Mouse (Mus musculus) c-Kit-negative CD71-positive TER-119-positive erythroid progenitor cells, embryonic 14.5 days (primary cell): ENCODE results near the gene Tmem190.
"Not testable (repeated sequence)": the region's sequence is repeated elsewhere in the genome, so short reads cannot be mapped to it uniquely, and the experiment has no call there.

Experiments used
- DNase-seq: peaks from one replicate; pipeline ENCODE4 v3.0.0-alpha.2; 2013; ENCODE audit warnings: low read depth, low spot score

Tmem190 gene

DNA sequence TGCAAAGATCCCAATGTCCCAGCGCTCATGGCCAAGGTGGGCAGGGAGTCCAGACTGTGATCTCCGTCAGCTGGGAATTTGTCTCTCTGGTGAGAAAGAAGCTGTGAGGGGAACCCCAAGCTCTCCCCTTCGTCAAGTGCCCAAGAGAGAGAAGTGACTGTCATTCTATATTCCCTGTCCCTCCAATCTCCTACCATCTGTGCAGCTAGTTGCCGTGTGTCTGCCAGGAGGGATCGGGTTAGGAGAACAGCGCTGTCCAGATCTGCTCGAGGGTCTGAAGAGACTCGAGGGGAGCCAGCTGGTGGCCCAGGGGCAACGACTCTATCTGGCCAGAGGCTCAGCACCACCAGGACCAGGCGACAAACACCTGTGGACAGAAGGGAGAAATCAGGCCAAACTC, 6.6 kb upstream of the Tmem190 start:
- no peak for DNase-seq

GRCm38 (mm10) chr7:4776861-4777830, 5.6 kb upstream of the Tmem190 start:
- DNase-seq = no peak

DNA sequence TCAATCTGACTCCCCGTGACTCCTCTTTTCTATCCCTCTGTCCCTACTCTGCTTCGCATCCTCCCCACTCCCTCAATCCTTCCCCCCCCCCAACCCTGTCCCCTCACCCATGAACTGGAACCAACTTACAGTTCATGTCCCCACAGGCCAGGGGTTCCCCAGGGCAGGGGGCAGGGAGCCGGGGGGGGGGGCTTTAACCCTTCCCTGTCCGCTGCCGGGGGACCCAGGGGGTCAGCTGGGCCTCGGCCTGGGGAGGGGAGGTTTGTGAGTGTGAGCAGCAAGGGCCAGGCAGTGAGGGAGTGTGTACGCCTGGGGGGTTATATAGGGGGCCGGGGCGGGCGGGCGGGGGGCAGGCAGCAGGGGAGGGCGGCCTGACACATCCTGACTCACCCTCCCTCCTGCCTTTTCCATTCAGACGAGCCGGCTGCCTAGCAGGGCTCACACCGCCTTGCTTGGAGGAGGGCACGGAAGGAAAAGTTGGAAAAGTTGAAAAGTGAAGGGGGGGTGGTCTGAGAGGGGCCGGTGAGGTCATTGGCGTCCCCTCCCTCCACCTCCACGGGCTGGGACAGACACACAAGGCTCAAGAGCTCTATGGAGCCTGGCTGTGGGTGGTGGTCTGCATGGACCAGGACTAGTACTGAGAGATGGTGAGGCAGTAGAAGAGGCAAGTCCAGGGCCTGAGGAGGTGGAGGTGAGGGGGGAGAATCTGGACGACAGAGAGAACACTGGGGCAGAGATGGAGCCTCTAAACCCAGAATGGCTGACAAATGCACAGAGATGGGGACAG, 4.7 kb upstream of the Tmem190 start:
- no peak for DNase-seq

DNA sequence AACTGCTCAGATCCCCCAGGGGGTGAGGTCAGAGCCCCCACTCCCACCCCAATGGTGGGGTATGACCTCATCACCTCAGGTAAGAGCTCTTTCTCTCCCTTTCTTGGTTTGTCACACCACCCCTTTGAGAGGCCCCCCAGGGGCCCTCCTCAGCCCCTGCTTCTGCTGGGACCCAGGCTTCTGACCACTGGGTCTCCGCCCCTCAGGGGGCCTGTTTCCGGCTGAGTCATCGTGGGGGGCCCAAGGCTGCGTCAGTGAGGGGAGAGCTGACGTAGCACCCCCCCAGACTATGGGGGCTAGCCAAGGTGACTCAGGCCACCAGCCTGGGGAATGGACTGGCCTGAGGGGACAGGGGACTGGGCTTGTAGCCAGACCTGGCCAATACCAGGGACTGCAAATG, 2.8 kb upstream of the Tmem190 start:
- no peak for DNase-seq

GRCm38 (mm10) chr7:4782130-4782529, 607 bp upstream of the Tmem190 start:
- DNase-seq = no peak

GRCm38 (mm10) chr7:4783667-4784268, 1.0 kb downstream of the Tmem190 start:
- no peak for DNase-seq

GRCm38 (mm10) chr7:4788499-4789435, 6.0 kb downstream of the Tmem190 start:
- DNase-seq = no peak

DNA sequence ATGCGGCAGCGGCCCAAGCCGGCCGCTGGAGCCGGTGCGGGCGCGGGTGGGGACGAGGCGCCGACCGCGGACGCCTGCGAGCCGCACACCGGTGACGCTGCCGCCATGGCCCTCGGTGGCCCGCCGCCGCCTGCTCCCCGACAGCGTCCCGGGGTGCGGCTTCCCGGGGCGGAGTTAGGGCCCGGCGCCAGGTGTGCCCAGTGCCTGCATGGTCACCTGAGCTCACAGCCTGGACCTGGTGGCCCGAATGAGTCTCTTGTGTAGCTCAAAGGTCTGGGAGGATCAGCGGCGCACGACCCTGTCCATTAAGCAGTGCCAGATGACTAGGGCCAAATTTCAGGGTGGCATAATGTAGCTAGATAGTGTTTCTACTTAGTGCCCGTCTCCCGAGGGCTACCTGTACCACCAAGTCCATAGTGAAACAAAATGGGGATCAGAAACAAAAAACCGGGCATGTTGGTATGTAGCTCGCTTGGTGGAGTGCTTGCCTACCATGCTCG, 6.7 kb downstream of the Tmem190 start, which contains the start of gene Tmem238:
Gene Tmem238, minus strand, starts transcription at position 221 of the 500 bp plus-strand sequence.
- no peak for DNase-seq

DNA sequence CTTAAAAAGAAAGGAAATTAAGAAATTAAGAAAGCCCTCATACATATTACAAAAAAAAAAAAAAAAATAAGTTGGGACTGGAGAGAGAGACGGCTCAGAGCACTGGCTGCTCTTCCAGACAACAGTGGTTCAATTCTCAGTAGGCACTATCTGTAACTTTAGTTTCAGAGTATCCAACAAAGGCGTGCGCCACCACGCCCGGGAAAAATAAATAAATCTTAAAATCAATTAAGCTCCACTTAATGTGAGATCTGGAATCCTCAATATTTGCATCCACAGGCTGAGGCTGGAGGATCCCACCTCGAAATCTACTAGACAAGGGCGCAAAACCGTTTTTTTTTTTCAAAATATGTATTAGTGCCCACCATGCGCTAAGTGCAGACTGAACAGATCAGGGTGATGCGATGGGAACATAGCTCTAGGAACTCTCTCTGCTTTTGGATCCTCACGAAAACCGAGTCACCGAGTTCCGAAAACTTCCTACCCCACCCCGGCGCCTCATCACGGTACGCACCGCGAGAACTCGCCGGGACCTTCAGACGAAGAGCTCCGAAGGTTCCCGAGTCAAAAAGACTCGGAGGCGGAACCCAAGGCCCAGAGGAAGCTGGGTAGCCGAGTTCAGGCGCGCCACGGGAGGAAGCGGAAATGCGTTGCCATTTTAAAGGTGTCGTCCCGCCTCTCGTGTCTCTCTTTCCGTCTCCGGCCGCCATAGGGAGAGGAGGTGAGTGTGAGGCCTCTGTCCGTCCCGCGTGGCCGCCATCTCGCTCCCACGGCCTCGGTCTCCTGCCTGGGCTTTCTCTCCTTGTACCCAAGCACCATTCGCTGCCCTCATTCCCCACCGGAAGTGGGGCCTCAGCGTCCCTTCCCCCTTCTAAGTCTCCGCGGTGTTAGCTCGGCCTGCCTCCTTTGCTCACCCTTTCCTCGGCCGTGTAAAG, 9.8 kb downstream of the Tmem190 start, which contains the start of gene Rpl28:
Gene Rpl28, plus strand, starts transcription at position 597 of the 935 bp plus-strand sequence.
- peak; percentile 90 for DNase-seq

- not testable (repeated sequence) for DNase-seq
Observed at GRCm38 (mm10) chr7:4793248-4793647, 10.5 kb downstream of the Tmem190 start.

GRCm38 (mm10) chr7:4793674-4794073, 10.9 kb downstream of the Tmem190 start:
- no peak for DNase-seq

- DNase-seq = no peak
Observed at GRCm38 (mm10) chr7:4794631-4795168, 12.0 kb downstream of the Tmem190 start.

DNA sequence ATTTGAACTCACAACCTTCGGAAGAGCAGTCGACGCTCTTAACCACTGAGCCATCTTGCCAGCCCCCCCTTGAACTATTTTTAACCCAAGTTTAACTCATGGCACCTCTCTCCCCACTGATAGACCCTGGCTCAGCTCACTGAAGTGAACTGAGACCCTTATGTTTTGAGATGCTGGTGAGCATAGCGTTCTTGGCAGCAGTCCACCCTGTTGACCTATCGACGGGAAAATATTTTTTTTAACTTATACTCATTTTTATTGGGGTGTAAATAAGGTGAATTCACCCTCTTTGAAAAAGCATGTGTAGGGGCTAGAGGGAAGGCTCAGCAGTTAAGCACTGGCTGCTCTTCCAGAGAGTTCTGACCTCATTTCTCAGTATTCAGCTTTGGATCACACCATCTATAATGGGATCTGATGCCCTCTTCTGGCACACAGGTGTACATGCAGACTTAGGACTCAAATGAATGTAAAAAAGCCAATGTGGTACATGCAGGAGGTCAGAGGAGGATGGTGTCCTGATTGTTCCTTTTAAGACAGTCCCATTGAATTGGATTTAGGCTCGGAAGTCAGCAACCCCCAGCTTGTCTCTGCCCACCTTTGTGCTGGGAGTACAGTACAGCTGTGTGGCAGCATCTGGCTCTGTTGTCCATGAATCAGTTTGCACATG, 13.2 kb downstream of the Tmem190 start:
- no peak for DNase-seq

DNA sequence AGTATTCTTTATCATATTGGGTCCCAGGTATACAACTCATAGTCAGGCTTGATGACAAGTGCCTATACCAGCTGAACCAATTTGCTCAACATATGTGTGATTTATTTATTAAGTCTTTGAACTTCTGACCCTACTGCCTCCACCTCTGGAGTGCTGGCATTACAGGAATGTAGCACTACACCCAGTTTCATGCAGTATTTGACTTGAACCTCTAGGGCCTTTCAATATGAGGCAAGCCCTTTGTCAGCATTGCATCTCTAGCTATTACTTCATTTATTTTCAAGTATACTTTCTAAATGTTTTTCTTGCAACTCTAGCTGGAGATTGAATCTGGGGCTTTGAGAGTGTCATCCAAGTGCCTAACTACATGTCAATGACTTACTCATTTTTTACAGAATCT, 19.5 kb downstream of the Tmem190 start:
- DNase-seq = no peak

DNA sequence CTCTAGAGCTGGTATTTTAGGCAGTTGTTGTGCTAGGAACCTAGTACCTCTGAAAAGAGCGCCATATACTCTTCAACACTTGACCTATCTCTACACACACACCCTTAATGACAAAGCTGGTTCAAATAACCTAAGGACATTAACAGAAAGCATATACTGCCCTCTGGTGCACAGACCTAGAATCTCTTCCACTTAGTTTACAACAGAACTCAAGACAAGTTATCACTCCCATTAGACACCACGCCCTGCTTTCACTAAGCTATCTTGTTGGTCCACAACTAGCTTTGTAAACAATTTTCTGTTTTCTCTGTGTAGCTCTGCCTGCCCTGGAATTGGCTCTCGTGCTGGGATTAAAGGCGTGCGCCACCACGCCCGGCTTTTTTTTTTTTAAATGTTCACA, 24.0 kb downstream of the Tmem190 start:
- no peak for DNase-seq

DNA sequence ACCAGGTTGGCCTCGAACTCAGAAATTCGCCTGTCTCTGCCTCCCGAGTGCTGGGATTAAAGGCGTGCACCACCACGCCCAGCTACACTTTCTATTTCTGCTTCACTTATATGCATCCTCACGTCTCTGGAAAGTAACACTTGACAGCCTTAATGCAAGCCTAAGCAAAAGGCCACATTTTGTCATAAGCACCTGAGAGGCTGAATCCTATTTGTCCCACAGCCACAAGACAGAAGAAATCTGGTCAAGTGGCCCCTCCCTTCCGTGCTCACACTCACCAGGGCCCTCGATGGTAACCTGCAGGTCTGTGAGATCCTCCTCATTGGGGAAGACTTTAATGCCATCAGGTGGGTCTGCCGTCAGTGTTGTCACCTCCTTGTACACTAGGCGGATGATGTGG, 28.4 kb downstream of the Tmem190 start:
- DNase-seq = not testable (repeated sequence)

GRCm38 (mm10) chr7:4811842-4812302, 29.1 kb downstream of the Tmem190 start:
- no peak for DNase-seq

GRCm38 (mm10) chr7:4812303-4813104, 29.8 kb downstream of the Tmem190 start, which contains the start of gene Ube2s:
Gene Ube2s, minus strand, starts transcription at chr7:4812590.
- DNase-seq = peak; percentile 98
